Mouse (Mus musculus): ENCODE measurements around the gene Tmem135. TPM values are rescaled to one million over a fixed set of nuclear protein-coding genes. Genes with fewer than 3 reads are reported as not detected.

Tmem135 gene
- polyA plus RNA-seq, 1 experiment = not detected

DNA sequence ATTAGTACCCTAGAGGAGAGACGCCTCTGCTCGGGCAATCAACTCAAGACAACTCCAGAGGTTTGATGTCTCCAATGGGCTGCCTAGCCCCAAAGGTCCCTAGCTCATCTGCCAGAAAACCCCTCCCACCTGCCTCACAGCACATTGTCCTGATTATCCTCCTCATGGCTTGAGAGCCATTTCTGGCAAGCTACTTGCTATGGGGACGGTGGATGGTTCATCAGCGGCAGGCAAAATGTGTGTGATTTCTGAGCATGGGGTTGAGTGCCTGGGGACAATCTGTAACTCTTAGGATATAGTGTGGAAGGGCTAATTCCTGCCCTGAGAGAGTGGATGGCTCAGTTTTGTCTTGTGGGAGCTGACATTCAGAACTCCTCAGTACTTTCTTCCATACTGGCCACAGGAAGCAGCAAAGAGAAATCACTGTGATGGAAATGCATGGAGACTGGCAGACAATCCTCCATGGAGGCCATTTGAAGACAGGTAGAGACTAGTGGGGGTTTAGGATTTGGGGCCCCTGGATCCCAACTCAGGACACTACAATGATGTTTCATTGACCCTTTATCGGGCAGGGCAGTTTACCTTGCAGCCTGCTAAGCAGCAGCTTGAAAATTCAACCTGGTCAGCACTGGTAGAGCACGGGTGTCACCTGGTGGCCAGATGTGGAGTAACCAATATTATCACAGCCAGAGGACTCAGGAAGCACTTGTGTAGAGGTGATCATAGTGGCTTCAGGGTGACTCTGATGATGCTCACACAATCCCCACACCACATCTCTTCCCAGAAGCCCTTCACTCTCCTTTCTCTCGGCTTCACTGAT is 277.7 kb downstream of the Tmem135 start:
- H3K27ac ChIP-seq (ENCODE audit: insufficient read depth, low read depth, low read length) = no peak overlapping the region
- H3K4me1 ChIP-seq (ENCODE audit: control insufficient read depth, insufficient read depth, low read length) = no peaks in the 10 kb centered on the region
- TF ChIP-seq POLR2A (IDR thresholded peaks at IDR 0.05; ENCODE audit: insufficient read depth, low read depth, low read length) (no peak), CTCF (IDR thresholded peaks at IDR 0.05; ENCODE audit: insufficient read depth, low read depth, low read length) (0 out of 2 replicates have a peak, but pooled peaks have one; percentile 25)
- no peak overlapping the region for H3K4me3 ChIP-seq (ENCODE audit: insufficient read depth, low read depth, low read length)
- 58% methylated on average over 7 of the region's 7 CpGs for WGBS

DNA sequence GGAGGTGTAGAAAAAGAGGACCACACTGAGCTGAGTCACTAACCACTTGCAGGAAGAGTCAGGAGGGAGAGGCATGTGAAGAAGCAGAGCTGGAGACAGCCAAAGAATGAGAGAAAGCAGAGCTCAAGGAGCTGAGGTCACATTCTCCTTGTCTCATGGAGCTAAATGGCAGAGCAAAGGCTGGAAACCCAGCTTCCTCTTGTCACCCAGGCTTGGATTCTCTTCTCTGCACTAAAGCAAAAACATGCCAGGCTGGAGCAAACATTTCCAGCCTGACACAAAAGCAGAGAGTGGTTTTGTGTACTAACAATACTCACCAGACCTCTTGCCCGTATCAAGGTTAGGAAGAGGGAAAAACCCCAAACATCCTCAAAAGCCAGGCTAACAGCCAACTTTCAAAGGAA is 287.8 kb downstream of the Tmem135 start:
- TF ChIP-seq CTCF (IDR thresholded peaks at IDR 0.05; ENCODE audit: insufficient read depth, low read depth, low read length) (no peak), POLR2A (IDR thresholded peaks at IDR 0.05; ENCODE audit: insufficient read depth, low read depth, low read length) (no peak)
- Histone ChIP-seq H3K27ac (ENCODE audit: insufficient read depth, low read depth, low read length) (no peak overlapping the region), H3K4me3 (ENCODE audit: insufficient read depth, low read depth, low read length) (no peak overlapping the region), H3K4me1 (ENCODE audit: control insufficient read depth, insufficient read depth, low read length) (no peaks in the 10 kb centered on the region)
- WGBS = 38% methylated on average over 1 of the region's 1 CpGs

DNA sequence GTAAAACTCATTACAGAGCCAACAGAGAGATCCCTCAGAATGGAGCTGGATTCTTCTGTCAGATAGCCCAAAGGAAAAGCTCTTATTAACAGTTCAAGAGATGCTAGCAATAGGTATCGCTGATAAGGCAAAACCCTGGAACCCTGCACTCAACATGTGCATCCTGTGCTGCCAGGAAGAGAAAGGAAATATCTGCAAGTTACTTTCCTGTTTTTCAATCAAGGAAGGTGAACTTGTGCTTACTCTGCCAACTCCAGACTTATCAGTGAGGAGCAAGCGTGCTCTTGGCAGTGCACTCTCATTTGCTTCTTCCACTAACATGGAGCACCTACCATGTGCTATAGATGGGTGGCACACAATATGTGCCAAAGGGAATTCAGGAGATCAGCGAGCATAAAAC is 288.4 kb downstream of the Tmem135 start:
- Histone ChIP-seq H3K4me1 (ENCODE audit: control insufficient read depth, insufficient read depth, low read length) (no peaks in the 10 kb centered on the region), H3K27ac (ENCODE audit: insufficient read depth, low read depth, low read length) (no peak overlapping the region), H3K4me3 (ENCODE audit: insufficient read depth, low read depth, low read length) (no peak overlapping the region)
- no peak for TF ChIP-seq POLR2A (IDR thresholded peaks at IDR 0.05; ENCODE audit: insufficient read depth, low read depth, low read length)
- no peak for TF ChIP-seq CTCF (IDR thresholded peaks at IDR 0.05; ENCODE audit: insufficient read depth, low read depth, low read length)
- 85% methylated on average over 3 of the region's 3 CpGs for WGBS

DNA sequence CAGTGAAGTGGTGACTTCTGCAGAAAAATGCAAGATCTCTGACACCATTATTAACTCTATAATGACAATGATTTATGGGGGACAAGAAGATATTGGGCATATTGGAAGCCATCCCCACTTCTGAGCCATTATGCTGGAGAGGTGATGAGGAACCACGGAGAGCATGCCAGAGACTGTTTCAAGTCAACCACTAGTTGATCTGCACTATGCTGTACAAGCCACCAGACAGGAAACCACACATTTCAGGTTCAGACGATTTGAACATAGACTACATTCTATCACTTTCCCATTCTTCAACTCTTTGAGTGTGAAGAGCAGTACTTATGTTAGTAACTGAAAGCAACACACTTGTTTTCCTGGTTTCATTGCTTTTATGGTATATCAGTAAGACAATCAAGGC is 297.6 kb downstream of the Tmem135 start:
- TF ChIP-seq CTCF (IDR thresholded peaks at IDR 0.05; ENCODE audit: insufficient read depth, low read depth, low read length) (no peak), POLR2A (IDR thresholded peaks at IDR 0.05; ENCODE audit: insufficient read depth, low read depth, low read length) (no peak)
- Histone ChIP-seq H3K27ac (ENCODE audit: insufficient read depth, low read depth, low read length) (no peak overlapping the region), H3K4me3 (ENCODE audit: insufficient read depth, low read depth, low read length) (no peak overlapping the region), H3K4me1 (ENCODE audit: control insufficient read depth, insufficient read depth, low read length) (no peaks in the 10 kb centered on the region)
- 90% methylated on average over 2 of the region's 2 CpGs for WGBS

DNA sequence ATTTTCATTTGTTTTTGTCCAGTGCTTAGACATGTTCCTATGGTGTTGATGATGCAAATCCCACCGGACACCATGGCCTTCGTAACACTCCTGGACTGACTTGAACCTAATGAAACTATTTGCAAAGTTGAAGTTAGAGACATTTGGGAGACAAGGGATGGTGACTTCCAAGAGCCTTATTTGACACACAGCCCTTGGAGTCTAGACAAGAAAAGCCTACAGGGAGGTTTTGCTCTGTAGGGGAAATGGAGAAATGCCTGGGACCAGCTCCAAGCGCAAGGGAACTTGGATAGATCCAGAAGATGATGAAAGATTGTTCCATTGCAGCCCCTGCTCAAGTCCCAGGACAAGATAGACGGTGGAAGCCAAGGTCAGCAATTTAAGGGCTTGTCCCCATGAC is 304.3 kb downstream of the Tmem135 start:
- H3K4me3 ChIP-seq (ENCODE audit: insufficient read depth, low read depth, low read length) = no peak overlapping the region
- no peaks in the 10 kb centered on the region for H3K4me1 ChIP-seq (ENCODE audit: control insufficient read depth, insufficient read depth, low read length)
- TF ChIP-seq POLR2A (IDR thresholded peaks at IDR 0.05; ENCODE audit: insufficient read depth, low read depth, low read length) (no peak), CTCF (IDR thresholded peaks at IDR 0.05; ENCODE audit: insufficient read depth, low read depth, low read length) (no peak)
- no peak overlapping the region for H3K27ac ChIP-seq (ENCODE audit: insufficient read depth, low read depth, low read length)
- WGBS = 89% methylated on average over 4 of the region's 4 CpGs

Other genes starting within 250 kb of the Tmem135 start
- not detected in 2 replicates for gene Fzd4, start 133 bp upstream of the Tmem135 start, polyA plus RNA-seq (2012; ENCODE audit: insufficient read depth, insufficient read length, low replicate concordance, missing spikeins)
- not detected in 2 replicates for gene Prss23, start 123.0 kb upstream of the Tmem135 start, polyA plus RNA-seq (2012; ENCODE audit: insufficient read depth, insufficient read length, low replicate concordance, missing spikeins)
- gene Me3, start 228.2 kb upstream of the Tmem135 start, polyA plus RNA-seq (2012; ENCODE audit: insufficient read depth, insufficient read length, low replicate concordance, missing spikeins) = not detected in 2 replicates